Mouse (Mus musculus): ENCODE measurements around the gene Sall1. TPM values are rescaled to one million over a fixed set of nuclear protein-coding genes. Genes with fewer than 3 reads are reported as not detected.
A peak's percentile ranks its signal among the peaks of the same experiment; 100 is the strongest.

Gene Sall1
- total and polyA plus RNA-seq, 2 experiments from 2014 or later, result 2.0 to 2.3 TPM

DNA sequence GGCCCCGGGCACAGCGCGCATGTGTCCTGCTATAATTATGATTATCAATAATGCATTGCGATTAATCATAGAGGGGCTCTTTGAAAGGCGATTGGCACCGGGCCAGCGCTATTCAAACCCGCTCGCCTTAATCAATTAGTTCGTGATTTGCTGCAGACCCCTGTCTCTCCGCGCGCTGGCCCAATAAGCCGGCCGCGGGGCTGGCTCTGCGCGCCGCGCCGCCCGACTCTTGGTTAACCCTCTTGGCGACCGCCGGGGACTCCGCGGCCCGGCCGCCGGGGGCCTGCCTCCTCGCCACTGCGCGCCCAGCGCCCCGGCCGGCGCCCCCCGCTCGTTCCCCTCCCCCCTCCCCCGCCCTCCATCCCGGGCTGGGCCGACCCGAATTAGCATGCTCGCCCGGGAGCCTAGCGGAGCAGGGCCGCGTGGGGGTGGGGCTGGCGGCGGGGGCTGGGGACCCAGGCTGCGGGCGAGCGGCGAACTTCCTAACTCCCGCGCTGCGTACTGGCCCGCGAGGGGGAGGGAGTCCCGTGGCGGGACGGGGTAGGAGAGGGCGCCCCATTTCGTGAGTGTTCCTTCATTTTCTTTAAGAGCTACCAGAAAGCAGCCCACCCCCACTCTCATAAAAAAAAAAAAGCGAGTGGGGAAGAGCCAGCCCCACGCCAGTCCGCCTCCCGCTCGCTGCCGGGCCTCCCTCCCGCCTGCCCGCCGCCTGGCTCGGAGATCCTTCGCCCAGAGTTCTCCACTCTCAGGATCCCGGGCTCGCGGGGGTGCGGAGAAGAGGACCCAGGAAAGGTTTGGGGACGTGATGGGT is 1.2 kb downstream of the Sall1 start:
- Histone ChIP-seq H3K4me1 (ENCODE audit: control insufficient read depth, insufficient read depth) (peaks cover 18% of the 10 kb centered on the region; the same call in 1 of the 2 replicates), H3K27me3 (ENCODE audit: control insufficient read depth, insufficient read depth, low read length) (peaks cover 98% of the 10 kb centered on the region), H3K4me2 (ENCODE audit: low read depth, low read length) (peak overlapping the region; percentile 89), H3K4me3 (ENCODE audit: low read depth, low read length) (peak overlapping the region; percentile 53), H3K27ac (ENCODE audit: low read depth) (peak overlapping the region; percentile 55), H3K36me3 (replicated peaks; ENCODE audit: control insufficient read depth, insufficient read depth, low read length) (no peaks in the 10 kb centered on the region), H3K9ac (replicated peaks; ENCODE audit: low read depth, low read length) (peak overlapping the region; percentile 49; the same call in 1 of the 2 replicates), H3K9me3 (replicated peaks; ENCODE audit: control insufficient read depth, low read length) (no peaks in the 10 kb centered on the region)
- DNase-seq (ENCODE audit: low spot score) (no peak), ATAC-seq (ENCODE audit: insufficient read depth, low read depth) (peak; percentile 58)
- no peak for TF ChIP-seq EP300 (IDR thresholded peaks at IDR 0.05; ENCODE audit: low read depth)
- TF ChIP-seq CTCF (IDR thresholded peaks at IDR 0.05; ENCODE audit: low read depth), result no peak
- under 1% methylated on average over 68 of the region's 80 CpGs for WGBS

DNA sequence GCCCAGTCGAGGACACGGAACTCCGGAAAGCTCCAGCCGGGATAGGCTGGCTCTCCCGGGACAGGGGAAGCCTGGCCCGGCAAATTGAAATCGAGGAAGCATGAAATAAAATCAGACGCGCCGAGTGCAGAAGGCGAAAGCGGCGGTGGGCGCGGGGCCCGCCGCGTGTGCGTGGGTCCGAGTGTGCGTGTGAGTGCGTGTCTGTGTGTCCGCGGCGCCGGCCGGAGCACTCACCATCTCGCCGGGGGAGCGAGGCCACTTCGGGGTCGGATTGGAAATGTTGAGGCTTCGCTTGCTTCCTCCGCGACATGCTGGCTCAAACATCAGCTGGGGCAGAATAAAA is 1.9 kb downstream of the Sall1 start:
- Histone ChIP-seq H3K27me3 (ENCODE audit: control insufficient read depth, insufficient read depth, low read length) (peaks cover 94% of the 10 kb centered on the region), H3K27ac (ENCODE audit: low read depth) (peak overlapping the region; percentile 55), H3K36me3 (replicated peaks; ENCODE audit: control insufficient read depth, insufficient read depth, low read length) (no peaks in the 10 kb centered on the region), H3K4me2 (ENCODE audit: low read depth, low read length) (peak overlapping the region; percentile 89), H3K9me3 (replicated peaks; ENCODE audit: control insufficient read depth, low read length) (no peaks in the 10 kb centered on the region), H3K4me1 (ENCODE audit: control insufficient read depth, insufficient read depth) (peaks cover 18% of the 10 kb centered on the region; the same call in 1 of the 2 replicates), H3K9ac (replicated peaks; ENCODE audit: low read depth, low read length) (peak overlapping the region; percentile 49; the same call in 1 of the 2 replicates), H3K4me3 (ENCODE audit: low read depth, low read length) (peak overlapping the region; percentile 53)
- TF ChIP-seq EP300 (IDR thresholded peaks at IDR 0.05; ENCODE audit: low read depth), result no peak
- TF ChIP-seq CTCF (IDR thresholded peaks at IDR 0.05; ENCODE audit: low read depth), result no peak
- under 1% methylated on average over 35 of the region's 35 CpGs for WGBS
- peak; percentile 28; the same call in 1 of the 2 replicates for ATAC-seq (ENCODE audit: insufficient read depth, low read depth)
- no peak for DNase-seq (ENCODE audit: low spot score)

DNA sequence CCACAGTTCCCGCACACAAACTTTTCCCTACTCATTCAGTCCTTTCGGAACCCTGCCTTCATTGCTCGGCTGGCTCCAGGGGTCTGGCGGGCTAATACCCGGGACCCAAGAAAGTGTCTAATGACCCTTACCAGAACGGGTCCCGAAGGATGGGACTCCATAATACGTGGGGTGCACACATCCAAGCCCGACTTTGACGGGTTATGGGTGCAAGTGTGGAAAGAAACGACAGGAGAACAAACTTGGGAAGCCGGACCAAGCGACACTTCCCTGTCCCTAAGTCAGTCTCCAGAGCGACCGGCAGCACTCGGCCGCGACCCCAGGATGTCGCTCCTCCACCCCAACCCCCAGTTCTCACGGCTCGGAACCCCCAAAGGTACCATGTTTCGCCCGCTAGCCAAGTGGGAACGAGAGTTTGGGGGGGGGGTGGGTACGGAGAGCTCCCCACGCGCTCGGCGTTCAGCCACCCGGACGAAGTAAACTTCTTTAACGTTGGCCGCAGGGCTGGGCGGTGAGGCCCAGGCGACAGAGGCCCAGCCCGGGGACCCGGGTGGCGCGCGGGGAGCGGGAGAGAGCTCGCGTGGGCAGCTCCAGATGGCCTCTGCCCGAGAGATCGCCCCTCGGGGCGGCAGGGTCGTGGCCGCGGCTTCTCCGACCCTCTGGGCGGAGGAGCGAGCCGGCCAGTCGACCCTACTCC is 2.4 kb downstream of the Sall1 start:
- H3K27me3 ChIP-seq (ENCODE audit: control insufficient read depth, insufficient read depth, low read length), result peaks cover 94% of the 10 kb centered on the region
- H3K27ac ChIP-seq (ENCODE audit: low read depth), result peak overlapping the region; percentile 55
- H3K9ac ChIP-seq (replicated peaks; ENCODE audit: low read depth, low read length), result peak overlapping the region; percentile 49; the same call in 1 of the 2 replicates
- peak overlapping the region; percentile 53 for H3K4me3 ChIP-seq (ENCODE audit: low read depth, low read length)
- no peaks in the 10 kb centered on the region for H3K9me3 ChIP-seq (replicated peaks; ENCODE audit: control insufficient read depth, low read length)
- peak overlapping the region; percentile 89 for H3K4me2 ChIP-seq (ENCODE audit: low read depth, low read length)
- H3K4me1 ChIP-seq (ENCODE audit: control insufficient read depth, insufficient read depth), result peaks cover 18% of the 10 kb centered on the region; the same call in 1 of the 2 replicates
- H3K36me3 ChIP-seq (replicated peaks; ENCODE audit: control insufficient read depth, insufficient read depth, low read length), result no peaks in the 10 kb centered on the region
- no peak for DNase-seq (ENCODE audit: low spot score)
- WGBS, result 1% methylated on average over 55 of the region's 55 CpGs
- ATAC-seq (ENCODE audit: insufficient read depth, low read depth), result peak; percentile 21; the same call in 1 of the 2 replicates
- TF ChIP-seq EP300 (IDR thresholded peaks at IDR 0.05; ENCODE audit: low read depth), result no peak
- TF ChIP-seq CTCF (IDR thresholded peaks at IDR 0.05; ENCODE audit: low read depth), result no peak

DNA sequence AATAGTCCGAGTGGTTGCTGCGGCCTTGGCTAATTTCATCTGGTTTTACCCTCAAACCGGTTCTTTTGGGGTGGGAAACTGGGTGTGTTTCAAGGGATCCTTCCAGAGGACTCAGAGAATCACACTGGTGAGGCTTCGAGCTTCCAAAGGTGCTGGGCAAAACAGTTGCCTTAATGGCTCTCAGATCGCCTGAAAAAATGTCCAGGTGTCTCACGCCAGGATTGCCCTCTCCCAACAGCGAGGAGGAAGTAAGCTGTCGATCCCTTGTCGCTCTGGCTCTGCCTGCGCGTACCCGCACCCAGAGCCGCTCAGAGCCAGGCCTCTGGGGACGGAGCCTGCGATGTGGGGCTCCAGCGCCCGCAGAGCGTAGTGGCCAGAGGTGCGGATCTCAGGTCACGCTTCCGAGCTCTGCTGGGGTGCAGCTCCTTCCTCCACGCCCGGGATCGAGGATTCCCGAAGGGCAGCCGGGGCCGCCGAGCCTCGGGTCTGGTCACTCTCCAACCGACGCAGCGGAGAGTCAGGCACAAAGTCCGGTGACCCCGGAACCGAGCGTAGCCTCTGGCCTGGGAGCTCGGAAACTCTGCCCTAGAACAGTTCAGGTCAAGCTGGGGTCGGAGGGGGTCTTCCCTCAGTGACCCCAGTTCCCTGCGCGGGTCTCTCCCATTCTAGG is 3.1 kb downstream of the Sall1 start:
- no peak for TF ChIP-seq CTCF (IDR thresholded peaks at IDR 0.05; ENCODE audit: low read depth)
- TF ChIP-seq EP300 (IDR thresholded peaks at IDR 0.05; ENCODE audit: low read depth), result no peak
- H3K4me1 ChIP-seq (ENCODE audit: control insufficient read depth, insufficient read depth), result peaks cover 18% of the 10 kb centered on the region; the same call in 1 of the 2 replicates
- 10% methylated on average over 40 of the region's 40 CpGs for WGBS
- H3K27me3 ChIP-seq (ENCODE audit: control insufficient read depth, insufficient read depth, low read length), result peaks cover 93% of the 10 kb centered on the region
- peak overlapping the region; percentile 89 for H3K4me2 ChIP-seq (ENCODE audit: low read depth, low read length)
- H3K27ac ChIP-seq (ENCODE audit: low read depth), result 0 out of 2 replicates have a peak overlapping the region, but pooled peaks have one; percentile 55
- H3K9ac ChIP-seq (replicated peaks; ENCODE audit: low read depth, low read length), result peak overlapping the region; percentile 49; the same call in 1 of the 2 replicates
- DNase-seq (ENCODE audit: low spot score) (no peak), ATAC-seq (ENCODE audit: insufficient read depth, low read depth) (no peak)
- no peaks in the 10 kb centered on the region for H3K36me3 ChIP-seq (replicated peaks; ENCODE audit: control insufficient read depth, insufficient read depth, low read length)
- peak overlapping the region; percentile 53 for H3K4me3 ChIP-seq (ENCODE audit: low read depth, low read length)
- H3K9me3 ChIP-seq (replicated peaks; ENCODE audit: control insufficient read depth, low read length), result no peaks in the 10 kb centered on the region

DNA sequence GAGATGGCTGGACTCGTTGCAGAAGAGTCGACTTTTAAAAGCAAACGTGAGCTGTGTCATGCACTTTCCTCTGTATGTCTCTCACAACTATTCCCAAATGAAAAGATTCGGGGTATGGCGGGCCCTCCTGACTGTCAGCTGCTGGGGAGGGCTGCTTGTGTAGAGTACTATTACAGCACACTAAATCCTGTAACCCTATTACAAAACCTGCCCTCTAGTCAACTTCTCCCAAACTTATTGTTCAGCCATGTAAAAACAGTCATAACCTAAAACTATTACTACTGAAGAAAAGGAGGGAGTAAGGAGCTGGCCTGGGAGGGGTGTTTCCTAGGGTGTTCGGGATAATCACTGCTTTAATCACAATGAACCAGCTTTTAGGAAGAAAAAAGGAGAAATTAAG is 4.1 kb downstream of the Sall1 start:
- no peak for TF ChIP-seq CTCF (IDR thresholded peaks at IDR 0.05; ENCODE audit: low read depth)
- no peak for TF ChIP-seq EP300 (IDR thresholded peaks at IDR 0.05; ENCODE audit: low read depth)
- H3K27me3 ChIP-seq (ENCODE audit: control insufficient read depth, insufficient read depth, low read length), result peaks cover 90% of the 10 kb centered on the region
- no peak overlapping the region for H3K9ac ChIP-seq (replicated peaks; ENCODE audit: low read depth, low read length)
- no peaks in the 10 kb centered on the region for H3K9me3 ChIP-seq (replicated peaks; ENCODE audit: control insufficient read depth, low read length)
- ATAC-seq (ENCODE audit: insufficient read depth, low read depth) (no peak), DNase-seq (ENCODE audit: low spot score) (no peak)
- 77% methylated on average over 6 of the region's 6 CpGs for WGBS
- H3K4me1 ChIP-seq (ENCODE audit: control insufficient read depth, insufficient read depth), result peaks cover 18% of the 10 kb centered on the region; the same call in 1 of the 2 replicates
- no peaks in the 10 kb centered on the region for H3K36me3 ChIP-seq (replicated peaks; ENCODE audit: control insufficient read depth, insufficient read depth, low read length)
- H3K4me3 ChIP-seq (ENCODE audit: low read depth, low read length), result peak overlapping the region; percentile 6; the same call in 1 of the 2 replicates
- H3K27ac ChIP-seq (ENCODE audit: low read depth), result no peak overlapping the region
- peak overlapping the region; percentile 10; the same call in 1 of the 2 replicates for H3K4me2 ChIP-seq (ENCODE audit: low read depth, low read length)
